Mouse (Mus musculus) lung, postnatal 10 days (tissue): ENCODE measurements at regions not wholly inside any gene's neighbourhood (a gene's known extent, or its start where the extent isn't known, plus 50 kb on each side); places are given as distances from the start of the nearest gene placed in this dataset.

Source experiments
- DNase-seq: peaks from one replicate; pipeline ENCODE4 v3.0.0; 2021

DNA sequence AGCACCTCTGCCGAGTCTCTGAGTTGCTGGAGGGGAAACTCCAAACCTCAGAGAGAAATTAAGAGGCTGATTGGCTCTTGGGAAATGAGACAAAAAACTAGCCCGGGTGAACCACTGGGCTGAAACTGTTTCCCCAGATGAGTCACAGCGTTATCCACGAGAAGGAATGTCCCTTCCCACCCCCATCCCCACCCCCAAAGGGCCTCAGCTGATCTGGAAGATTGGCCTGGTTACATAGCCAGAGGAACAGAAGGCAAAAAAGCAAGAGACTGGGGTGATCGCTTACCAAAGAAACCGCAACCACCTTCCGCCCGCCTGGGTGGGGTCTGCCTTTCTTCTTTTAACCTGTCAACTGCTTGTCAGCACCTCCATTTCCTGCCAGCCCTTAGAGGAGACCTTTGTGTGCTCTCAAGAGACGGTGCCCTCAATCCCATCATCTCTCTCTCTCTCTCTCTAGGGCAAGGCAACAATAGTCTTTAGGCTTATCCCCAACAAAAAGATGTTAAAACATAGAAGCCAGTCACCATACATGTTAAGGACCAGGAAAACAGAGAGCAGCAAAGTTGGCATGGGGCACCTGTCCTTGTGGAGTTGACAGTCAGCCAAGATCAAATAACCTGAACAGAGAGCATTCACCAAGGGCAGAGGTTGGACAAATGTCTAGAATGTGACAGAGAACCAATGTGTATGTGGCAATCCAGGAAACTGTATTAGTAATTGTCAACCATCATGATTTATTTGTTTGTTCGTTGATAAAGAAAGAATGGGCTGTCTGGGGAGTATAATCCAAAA, 244.4 kb downstream of the Rplp1 start:
- no peak for DNase-seq

DNA sequence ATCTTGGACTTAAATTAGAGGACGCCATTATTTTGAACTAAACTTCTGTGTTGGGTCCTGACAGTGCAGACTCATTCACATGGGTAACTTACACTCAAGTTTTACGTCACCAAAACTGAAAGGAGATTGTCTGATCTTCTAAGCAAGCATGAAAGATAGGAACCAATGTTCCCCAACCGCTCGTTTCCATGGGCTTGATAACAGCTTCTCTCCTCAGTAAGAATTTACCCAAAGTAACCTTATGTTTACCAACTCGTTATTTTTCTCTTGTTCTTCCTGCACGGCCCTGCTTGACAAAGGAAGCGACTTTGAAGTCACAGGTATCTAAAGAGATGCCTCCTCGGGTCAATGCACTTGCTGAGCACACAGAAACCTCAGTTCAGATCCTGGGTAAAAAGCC, 245.6 kb downstream of the Rplp1 start:
- no peak for DNase-seq

DNA sequence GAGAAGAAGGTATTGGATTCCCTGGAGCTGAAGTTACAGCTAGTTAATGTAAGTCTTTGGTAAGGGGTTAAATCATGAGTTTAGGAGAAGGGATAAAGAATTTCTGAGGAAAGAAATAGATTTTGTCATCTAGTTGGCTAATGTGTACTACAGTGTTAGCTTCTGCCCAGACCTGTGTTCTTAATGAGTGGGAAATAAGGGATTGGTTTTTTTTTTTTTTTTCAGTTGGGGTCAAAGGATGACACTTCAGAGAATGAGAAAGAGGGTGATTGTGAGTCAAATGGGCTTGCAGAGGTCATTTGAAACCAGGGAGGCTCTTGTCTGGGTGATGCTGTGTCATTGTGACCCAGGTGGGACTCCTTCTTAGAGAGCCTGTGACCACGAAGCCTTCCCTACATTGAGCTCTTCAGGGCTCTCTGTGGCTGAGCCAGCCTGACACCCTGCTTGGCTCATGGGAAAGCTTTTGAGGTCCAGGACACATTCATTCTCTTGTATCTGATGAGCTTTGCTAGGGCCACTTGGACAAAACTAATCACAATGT, 246.1 kb downstream of the Rplp1 start:
- no peak for DNase-seq

DNA sequence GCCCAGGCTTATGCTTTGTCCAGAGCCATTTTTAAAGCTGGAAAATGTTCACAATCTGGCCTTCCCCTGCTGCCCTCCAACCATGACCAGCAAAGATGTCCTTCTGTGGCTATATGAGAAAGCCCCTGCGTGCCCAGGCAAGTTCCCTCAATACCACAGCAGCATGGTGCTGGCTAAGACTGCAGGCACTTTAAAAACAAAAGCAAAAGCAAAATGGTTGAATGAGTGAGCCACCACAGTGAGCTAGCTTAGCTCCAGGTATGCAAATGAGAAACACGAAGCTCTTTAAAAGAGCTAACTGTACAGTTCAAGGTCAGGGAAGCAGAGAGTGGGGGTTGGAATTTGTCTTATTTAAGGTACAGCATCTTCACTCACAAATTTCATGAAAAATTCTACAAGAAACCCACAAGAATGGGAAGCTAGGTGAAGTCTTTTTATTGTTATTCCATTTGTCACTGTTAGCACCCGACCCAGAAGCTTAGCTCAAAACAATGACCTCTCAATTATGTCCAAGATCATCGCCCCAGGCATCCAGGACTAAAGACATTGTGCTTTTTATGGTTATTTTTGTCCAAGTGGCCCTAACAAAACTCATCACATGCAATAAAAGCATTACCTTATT, 246.8 kb downstream of the Rplp1 start:
- no peak for DNase-seq

DNA sequence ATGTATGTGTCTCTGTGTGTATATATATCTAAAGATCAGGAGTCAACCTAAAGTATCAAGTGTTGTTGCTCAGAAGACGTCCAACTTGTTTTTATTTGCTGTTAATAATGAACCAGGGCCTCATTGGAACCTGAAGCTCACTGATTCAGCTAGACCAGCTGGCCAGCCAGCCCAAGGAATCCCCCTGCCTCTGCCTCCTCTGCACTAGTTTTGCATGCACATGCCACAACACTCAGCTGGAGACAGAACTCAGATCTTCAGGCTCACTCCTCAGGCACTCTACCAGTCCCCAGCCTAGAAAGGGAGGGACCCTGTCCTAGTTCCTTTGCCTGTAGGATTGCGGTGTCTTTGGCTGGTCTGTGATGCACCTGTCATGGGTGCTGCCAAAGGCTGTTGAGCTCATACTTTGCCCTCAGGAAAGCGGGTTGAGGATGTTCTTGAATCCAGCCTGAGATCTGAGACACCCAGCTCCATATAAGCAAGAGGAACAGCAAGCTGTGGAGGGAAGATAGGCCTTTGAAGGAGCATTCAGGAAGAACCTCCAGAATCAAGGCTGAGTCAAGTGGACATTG, 247.5 kb downstream of the Rplp1 start:
- no peak for DNase-seq

DNA sequence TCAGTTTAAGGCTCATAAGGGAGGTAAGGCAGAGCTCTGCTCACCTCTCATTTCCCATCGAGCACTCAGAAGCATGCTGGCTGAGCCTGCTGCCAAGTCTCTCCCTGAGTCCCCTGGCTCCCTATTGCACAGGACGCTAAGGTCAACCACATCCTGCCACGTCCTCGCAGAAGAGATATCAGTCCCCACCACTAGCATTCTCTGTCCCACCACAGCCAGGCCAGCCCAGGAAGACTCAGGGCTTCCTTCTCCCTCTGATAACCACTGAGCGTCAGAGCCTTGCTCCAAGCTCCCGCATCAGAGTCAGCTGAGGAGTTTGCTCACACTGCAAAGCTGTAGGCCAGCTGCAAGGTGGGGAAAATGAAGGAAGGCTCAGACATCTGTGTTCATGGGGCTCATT, 248.2 kb downstream of the Rplp1 start:
- DNase-seq = no peak

DNA sequence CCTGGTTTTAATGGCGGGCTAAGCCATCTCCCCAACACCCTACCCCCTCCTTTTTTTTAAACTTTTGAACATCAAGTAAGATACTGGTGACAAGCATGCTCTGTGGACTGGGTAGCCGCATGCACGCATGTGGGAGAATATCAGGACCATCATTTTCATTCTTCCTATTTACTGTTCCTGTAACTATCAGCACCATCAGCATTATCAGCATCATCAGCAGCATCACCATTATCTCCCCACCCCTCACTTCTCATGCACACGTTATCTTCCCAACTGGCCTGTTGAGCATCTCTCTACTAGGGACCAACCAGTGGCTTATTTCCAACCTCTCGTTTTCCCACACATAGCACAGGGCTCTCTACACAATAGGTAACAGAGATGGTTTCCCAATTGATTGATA, 249.1 kb downstream of the Rplp1 start:
- no peak for DNase-seq

DNA sequence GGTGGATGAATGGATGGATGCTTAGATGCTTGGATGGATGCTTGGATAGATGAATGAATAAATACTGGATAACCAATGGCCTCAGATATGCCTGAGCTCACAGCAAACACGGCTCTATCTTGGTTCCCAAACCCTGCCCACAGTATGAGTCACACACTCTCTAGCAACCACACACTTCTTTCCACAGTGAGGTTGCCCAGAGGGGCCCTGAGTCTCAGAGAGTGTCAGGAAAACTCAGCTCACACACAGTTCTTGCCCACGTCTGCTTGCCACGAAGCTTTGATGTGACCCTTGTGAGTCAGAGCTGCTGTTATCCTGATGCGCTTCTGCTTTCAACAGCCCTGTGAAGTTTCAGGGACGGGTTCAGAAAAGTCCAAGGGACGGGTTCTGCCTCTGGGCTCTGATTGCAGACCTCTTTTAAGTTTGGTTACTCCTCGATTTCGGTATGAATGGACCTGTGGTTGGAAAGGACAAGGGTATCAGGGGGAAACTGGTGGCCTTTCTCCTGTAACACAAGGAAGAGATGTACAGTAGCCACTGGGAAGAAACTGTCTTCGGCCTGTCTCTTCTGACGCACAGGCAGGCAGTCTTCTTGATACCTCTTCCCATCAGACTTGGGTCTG, 250.2 kb downstream of the Rplp1 start:
- no peak for DNase-seq

DNA sequence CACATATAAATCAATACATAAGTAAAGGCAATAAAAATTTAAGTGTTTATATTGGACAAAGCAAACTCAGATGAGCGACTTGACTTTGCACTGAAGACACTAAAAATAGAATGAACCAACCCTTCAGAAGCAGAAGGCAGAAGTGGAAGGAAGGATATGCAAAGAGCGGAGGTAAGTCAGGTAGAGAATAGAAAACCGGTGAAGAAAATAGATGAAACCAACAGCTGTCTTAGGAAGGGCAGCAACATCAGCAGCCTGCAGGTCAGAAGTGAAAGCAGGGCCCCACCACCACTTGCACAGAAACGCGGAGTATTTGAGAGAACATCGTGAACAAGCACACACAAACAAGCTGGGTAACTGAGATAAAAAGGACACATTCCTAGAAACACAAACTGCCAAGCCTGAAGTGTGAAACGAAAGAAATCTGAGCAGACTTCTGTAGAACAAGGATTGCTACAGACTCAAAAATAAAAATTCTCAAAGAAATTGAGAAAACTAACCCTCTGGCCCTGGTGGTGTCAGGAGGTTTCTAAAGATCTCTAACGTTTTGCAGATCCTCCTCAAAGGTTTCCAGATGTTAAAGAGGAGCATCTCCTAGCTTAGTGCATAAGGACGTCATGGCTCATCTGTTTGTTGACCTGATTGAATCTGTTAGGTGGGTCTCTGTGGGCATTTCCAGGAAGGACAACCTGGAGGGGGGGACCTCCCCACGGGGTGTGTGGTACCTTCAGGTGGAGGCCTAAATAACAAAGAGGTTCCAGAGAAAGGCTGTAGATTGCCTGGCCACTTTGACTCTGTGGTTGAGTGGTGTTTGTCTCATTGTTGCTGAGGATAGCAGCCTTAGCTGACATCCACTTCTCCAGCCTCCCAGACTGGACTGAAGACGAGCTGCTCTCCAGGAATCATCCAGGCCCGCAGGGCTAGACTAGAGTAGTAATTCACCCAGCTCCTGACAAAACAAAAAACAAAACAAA, 252.0 kb downstream of the Rplp1 start:
- DNase-seq = no peak

DNA sequence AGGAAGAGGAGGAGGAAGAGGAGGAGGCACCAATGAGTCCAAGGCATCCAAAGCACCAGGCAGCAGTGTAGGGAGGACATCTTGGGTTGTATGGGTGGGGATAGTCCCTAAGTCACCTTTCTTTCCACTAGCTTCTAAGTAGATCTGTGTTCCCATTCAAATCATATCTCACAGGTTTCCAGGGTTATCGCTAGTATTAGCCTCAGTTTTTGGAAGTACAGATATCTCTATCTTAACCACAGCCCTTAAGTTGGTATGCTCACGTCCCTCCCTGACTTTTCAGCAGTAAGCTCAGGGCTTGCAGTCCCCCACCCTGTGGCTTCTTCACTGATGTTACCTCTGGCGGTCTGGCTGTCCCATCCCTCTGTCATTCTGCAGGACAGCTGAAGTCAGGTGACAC, 254.2 kb downstream of the Rplp1 start:
- DNase-seq = no peak

DNA sequence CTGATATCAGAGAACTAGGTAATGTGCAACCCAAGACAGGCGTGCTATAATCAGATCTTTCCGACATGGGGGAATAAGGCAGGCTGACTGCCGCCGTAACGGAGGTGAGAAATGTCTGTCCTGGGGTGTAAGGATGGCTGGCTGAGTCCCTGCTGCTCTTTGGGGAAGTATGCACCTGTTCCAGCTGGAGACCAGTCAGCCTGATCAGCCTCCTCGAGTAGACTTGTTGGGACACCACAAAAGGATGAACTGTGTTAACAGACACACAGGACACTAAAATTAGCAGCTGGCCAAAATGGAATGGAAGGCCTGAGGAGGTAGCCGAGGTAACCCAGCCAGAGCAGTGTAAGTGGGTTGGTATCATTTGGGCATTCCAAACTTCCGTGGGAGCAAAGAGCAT, 256.3 kb downstream of the Rplp1 start:
- DNase-seq = no peak

DNA sequence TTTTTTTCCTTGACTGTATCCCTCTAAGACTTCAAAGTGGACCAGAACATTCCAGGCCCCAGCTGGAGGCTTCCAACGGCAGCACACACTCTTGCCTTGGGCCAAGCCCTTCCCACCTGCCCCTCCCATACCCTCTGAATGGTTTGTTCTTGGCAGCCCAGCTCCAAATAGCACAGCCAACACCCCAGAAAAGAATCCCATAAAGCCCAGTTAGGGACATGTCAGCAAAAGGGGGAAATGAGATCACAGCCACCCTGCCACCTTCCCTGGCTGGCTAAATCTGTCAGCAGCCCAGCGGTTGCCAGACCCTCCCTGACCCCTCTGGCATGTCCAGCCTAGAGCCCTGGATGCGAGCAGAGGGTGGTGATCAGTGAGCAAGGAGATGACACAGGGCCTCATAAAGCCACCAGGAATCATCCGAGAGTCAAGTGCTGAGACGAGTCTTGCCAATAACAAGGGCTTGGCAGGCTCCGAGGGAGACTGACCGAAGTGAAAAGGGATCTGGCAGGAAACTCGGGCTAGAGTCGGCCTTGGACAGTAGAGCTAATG, 258.8 kb downstream of the Rplp1 start:
- peak; percentile 88 for DNase-seq

DNA sequence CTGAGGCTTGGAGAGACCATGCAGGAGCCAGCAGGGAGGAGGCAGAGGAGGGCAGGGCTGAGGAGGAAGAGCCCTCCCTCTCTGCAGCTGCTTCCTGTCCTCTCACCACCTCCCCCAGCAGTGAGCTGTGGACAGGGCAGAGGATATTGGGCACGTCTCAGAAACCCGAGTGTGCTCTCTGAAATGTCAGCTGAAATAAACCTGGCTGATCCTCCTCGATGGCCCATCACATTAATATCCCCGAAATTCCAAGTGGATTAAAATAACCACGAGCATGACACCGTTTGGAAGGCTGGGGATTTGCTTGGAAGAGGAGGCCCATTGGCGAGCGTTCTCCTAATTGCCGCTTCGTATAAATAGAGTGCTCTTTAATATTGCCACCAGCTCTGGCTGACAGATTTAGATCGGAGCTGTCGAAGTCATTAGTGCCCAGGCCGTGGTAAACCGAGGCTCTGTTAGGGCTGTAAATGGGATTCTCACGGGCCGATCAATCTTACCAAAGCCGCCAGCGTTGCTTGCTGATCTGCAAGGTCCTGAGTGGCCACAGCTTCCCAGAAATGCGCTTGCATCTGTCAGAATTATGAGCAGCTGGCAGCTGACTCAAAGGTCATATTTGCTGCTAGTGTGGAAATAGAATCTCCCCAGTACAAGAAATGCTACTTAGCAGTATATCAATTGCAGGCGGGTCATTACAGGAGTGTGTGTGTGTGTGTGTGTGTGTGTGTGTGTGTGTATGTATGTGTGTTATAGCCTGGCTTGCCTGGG, 268.5 kb downstream of the Rplp1 start:
- peak; percentile 59 for DNase-seq

DNA sequence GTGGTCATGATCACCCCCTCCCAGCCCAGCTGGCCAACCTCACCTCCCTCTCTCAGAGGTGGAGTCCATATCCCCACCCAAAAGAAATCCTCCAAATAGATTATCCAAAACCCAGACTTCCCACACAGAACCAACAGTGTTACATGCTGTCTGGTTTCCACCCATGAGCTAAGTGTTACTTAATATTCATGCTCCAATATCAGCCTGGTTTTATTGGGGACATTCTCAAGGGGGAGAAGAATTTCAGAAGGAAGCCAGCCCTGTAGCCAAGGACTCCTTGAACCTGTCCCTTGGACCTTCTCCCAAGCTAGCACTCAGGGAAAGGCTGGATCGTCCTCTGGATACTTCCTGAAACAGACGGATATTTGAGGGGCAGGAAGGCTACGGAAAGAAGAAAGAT, 268.6 kb downstream of the Tle3 start:
- DNase-seq = no peak

DNA sequence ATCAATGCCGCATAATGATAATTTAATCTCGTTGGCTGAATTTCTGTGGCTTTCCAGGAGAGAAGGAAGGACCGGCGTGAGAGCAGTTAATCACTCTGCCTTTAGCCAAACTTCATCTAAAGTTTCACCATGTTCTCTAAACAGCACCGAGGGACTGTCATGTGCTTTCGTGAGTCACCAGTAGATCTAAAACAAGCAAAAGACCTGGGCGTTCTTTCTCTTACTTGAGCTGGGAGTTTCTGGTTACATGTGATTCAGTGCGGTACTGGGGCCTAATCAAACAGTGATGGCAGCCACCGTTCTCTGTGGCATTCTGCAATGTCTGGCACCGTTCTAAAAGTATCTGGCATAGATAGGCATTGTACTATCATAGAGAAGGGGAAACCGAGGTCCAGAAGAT, 266.7 kb downstream of the Tle3 start:
- no peak for DNase-seq

DNA sequence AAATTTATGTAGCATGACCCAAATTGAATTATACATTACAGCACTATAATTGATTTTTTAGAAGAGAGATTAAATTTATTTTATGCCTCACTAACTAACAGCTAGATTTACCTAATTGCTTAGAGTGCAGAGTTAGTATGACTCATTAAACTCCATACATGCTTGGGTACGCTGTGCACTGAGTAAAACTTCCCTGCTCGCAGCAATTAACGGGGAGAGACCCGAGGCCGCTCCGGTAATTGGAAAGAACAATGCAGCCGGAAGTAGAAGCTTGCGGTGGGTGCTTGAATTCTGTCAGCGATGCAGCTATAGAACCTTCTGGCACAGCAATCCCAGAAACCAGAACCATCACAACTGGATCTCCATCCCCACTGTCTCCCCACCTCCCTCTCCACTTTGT, 261.8 kb downstream of the Tle3 start:
- DNase-seq = no peak

DNA sequence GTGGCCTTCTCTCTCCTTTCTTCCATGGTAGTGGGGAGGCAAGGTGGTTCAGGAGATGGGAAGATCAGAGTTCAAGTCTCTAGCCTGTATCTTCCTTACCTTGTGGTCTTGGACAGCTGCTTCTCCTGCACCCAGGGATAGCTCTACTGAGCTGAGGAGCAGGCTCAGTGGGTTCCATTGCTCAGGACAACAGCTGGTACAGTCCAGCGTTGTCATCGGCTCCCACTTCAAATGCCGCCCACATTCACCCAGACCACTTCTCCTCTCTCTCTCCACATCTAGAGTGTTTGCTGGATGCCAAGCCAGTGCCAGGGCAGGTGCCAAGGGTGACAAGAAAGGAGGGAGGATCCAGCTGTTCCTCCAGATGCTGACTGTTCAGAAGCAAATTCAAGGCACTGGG, 260.4 kb downstream of the Tle3 start:
- DNase-seq = no peak

DNA sequence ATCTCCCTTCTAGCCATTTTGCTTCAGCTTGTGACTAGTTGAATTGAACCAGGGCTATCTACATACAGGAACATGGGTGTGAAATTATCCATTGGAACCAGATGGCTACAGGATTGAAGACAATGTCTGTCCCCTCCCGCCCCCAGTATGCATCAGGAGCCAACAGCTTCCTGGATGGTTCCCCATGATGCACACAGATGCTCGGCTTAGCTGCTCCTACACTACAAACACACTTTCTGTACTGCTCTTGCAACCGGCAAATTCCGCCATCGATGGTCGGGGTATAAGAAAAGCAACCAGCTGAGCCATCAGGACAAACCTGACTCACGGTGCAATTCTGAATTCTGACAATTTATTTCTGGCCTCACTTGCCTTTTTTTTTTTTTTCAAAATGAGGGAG, 258.9 kb downstream of the Tle3 start:
- DNase-seq = no peak

DNA sequence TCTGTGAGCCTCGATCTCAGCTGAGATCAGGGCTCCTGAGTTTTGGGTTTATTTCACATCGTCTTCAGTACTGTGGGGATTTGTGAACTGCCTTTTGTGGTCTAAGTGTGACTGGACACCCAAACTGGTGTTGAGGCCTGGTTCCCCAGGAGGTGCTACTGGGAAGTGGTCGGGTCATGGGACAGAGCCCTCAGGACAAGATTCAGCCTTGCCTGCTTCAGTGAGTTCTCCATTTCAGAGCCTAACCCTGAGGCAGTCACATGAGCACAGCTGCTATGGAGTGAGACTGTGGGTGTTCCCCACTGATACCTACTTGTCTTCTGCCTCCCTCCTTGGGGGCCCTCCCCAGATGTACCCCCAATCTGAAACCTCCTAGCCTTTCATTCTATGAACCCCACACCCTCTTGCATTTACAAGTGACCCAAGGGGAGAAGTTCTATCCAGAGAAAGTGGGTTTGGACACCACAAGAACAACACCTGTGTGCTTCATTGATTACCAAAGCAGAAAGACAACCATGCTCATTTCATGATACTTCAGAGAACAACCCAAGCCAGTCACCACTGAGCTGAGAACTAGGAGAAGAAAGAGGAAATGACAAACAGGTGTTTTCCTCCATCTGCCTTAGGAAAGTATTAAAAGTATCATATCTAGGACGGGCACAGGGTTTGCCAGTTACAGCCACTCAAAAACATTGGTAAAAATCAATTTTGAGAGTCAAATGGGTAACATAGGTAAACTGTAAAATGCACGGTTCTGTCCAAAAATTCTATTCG, 255.8 kb downstream of the Tle3 start:
- DNase-seq = no peak

DNA sequence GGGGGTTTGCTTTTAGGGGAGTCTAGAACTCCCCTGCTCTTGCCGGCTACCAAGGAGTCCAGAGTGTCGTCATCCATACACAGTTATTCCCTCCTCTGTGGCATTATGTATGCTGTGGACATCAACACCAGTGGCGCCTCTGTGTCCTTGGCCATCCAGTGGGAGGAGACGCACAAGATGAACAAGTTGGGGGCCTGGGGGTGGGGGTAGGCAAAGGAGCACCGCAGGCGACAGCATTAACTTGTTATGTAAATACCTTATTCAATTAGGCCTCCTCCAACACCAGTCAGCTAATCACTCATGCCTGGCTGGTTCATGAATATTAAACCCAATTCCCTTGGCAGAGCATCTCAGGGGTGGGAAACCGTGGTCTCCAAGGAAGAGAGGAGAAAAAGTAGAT, 250.8 kb downstream of the Tle3 start:
- no peak for DNase-seq

DNA sequence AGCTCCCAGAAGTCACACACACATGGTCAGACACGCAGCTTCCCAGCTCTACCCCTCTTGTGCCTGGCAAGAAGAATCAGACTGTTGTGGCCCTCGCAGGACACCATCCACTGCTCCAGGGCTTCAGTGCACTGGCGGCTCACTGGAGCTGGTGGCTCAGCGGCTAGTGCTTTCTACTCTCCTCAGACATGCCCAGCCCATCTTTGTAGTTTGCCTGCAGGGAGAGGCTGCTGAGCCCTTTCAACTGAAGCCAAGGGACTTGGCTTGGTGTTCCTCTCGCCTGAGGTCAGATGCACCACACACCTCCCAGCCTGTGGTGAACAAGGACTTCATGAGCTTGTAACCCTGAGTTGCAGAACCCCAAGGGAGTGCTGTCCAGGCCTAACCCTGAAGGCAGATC, 249.8 kb downstream of the Tle3 start:
- DNase-seq = no peak
